Mouse (Mus musculus): ENCODE data around the gene Nampt. TPM values are rescaled to one million over a fixed set of nuclear protein-coding genes. Genes with fewer than 3 reads are reported as not detected.

The Nampt gene
- total RNA-seq, 2 experiments from 2014 or later = 25.6 to 28.0 TPM

GRCm38 (mm10) chr12:32897199-32898120 is 78.1 kb downstream of the Nampt start:
- peak; percentile 74 to 80 for DNase-seq (ENCODE audit: low spot score in 2 of 2)

GRCm38 (mm10) chr12:32901005-32901404 is 81.7 kb downstream of the Nampt start:
- no peak for DNase-seq (ENCODE audit: low spot score in 2 of 2)

Other genes starting within 250 kb of the Nampt start
- 100 to 1,000 TPM; 109 to 112 TPM for gene Sypl, start 134.3 kb downstream of the Nampt start, total RNA-seq (2021)

All from gastrocnemius, postnatal 4 days (tissue).